Mouse (Mus musculus) neural tube, embryonic 14.5 days (tissue): ENCODE data around the gene Mfsd7a. TPM values are rescaled to one million over a fixed set of nuclear protein-coding genes. Genes with fewer than 3 reads are reported as not detected.

Source experiments
- ATAC-seq: fragments of 200-750 bp; cut with Nextera tagmentation; 2 replicates; pipeline ENCODE4 v1.8.0; 2017; ENCODE audit warnings: low read depth, mild to moderate bottlenecking, moderate TSS enrichment, moderate library complexity
- H3K27ac ChIP-seq: fragments of 300-500 bp; sonication (generic); 2 replicates; pipeline ENCODE4 v1.5.1; 2014; ENCODE audit warnings: low read depth, mild to moderate bottlenecking, control low read depth, low read length, moderate library complexity, mixed read lengths
- H3K27me3 ChIP-seq: fragments of 300-500 bp; sonication (generic); 2 replicates; pipeline ENCODE4 v1.6.1; 2014; ENCODE audit warnings: low read length; ENCODE audit not compliant: control insufficient read depth, insufficient read depth
- H3K36me3 ChIP-seq: fragments of 300-500 bp; sonication (generic); 2 replicates; pipeline ENCODE4 v1.6.1; 2014; ENCODE audit warnings: low read length, mixed read lengths; ENCODE audit not compliant: control insufficient read depth, insufficient read depth
- H3K4me1 ChIP-seq: fragments of 300-500 bp; sonication (generic); 2 replicates; pipeline ENCODE4 v1.6.1; 2014; ENCODE audit warnings: low read length; ENCODE audit not compliant: control insufficient read depth, insufficient read depth
- H3K4me2 ChIP-seq: fragments of 300-500 bp; sonication (generic); 2 replicates; pipeline ENCODE4 v1.6.1; 2014; ENCODE audit warnings: mild to moderate bottlenecking, low read depth, low read length, control low read depth
- H3K4me3 ChIP-seq: fragments of 300-500 bp; sonication (generic); 2 replicates; pipeline ENCODE4 v1.5.1; 2014; ENCODE audit warnings: low read depth, low read length, control low read depth, mixed read lengths
- H3K9ac ChIP-seq: fragments of 300-500 bp; sonication (generic); replicated peaks from 2 replicates; pipeline ENCODE4 v1.6.1; 2014; ENCODE audit warnings: low read depth, mild to moderate bottlenecking, control low read depth, low read length, mixed read lengths
- H3K9me3 ChIP-seq: fragments of 300-500 bp; sonication (generic); 2 replicates; pipeline ENCODE4 v1.6.1; 2016; ENCODE audit warnings: low read length; ENCODE audit not compliant: control insufficient read depth
- WGBS: fragments of 180-500 bp; shearing (Covaris S2); extraction: QIAGEN DNeasy Blood & Tissue Kit; methylation state at CpG from one replicate; pipeline ENCODE4 v1.1.7; 2014; 5-methylcytosine and 5-hydroxymethylcytosine counted together
- polyA plus RNA-seq: library from polyadenylated mRNA; unstranded; fragments of >200 nt; fragmentation: Nextera tagmentation; extraction: Ambion mirVana; gene quantifications from 2 replicates; pipeline ENCODE4 v1.2.1, GENCODE M21; 2014

Mfsd7a gene
- polyA plus RNA-seq, 1 experiment from 2014 or later = not detected

- WGBS = 85% methylated on average over 8 of the region's 8 CpGs
- no peak overlapping the region for H3K9ac ChIP-seq
Measured at GRCm38 (mm10) chr5:108450837-108451540, 2.3 kb upstream of the Mfsd7a start.

GRCm38 (mm10) chr5:108447857-108448256 is 834 bp downstream of the Mfsd7a start:
- WGBS = 80% methylated on average over 7 of the region's 7 CpGs

More at GRCm38 (mm10) chr5:108450837-108451540, 2.3 kb upstream of the Mfsd7a start:
- no peak overlapping the region for H3K4me2 ChIP-seq
- no peak overlapping the region for H3K27ac ChIP-seq
- peaks cover 3% of the 10 kb centered on the region; the same call in 1 of the 2 replicates for H3K27me3 ChIP-seq
- 0 out of 2 replicates have a peak, but pooled peaks cover 3% of the 10 kb centered on the region for H3K4me1 ChIP-seq
- no peaks in the 10 kb centered on the region for H3K36me3 ChIP-seq
- no peak for ATAC-seq
- H3K4me3 ChIP-seq = no peak overlapping the region
- H3K9me3 ChIP-seq = no peaks in the 10 kb centered on the region

GRCm38 (mm10) chr5:108446973-108447372 is 1.7 kb downstream of the Mfsd7a start:
- H3K4me2 ChIP-seq = no peak overlapping the region
- peaks cover 3% of the 10 kb centered on the region; the same call in 1 of the 2 replicates for H3K27me3 ChIP-seq
- H3K27ac ChIP-seq = no peak overlapping the region
- 0 out of 2 replicates have a peak, but pooled peaks cover 3% of the 10 kb centered on the region for H3K4me1 ChIP-seq
- 91% methylated on average over 3 of the region's 3 CpGs for WGBS
- no peak overlapping the region for H3K4me3 ChIP-seq
- no peaks in the 10 kb centered on the region for H3K9me3 ChIP-seq
- ATAC-seq = no peak
- no peak overlapping the region for H3K9ac ChIP-seq
- H3K36me3 ChIP-seq = no peaks in the 10 kb centered on the region

More at GRCm38 (mm10) chr5:108447857-108448256, 834 bp downstream of the Mfsd7a start:
- Histone ChIP-seq H3K27ac (no peak overlapping the region), H3K9ac (no peak overlapping the region), H3K4me3 (no peak overlapping the region), H3K4me2 (no peak overlapping the region), H3K4me1 (0 out of 2 replicates have a peak, but pooled peaks cover 3% of the 10 kb centered on the region), H3K9me3 (no peaks in the 10 kb centered on the region), H3K27me3 (peaks cover 3% of the 10 kb centered on the region; the same call in 1 of the 2 replicates), H3K36me3 (no peaks in the 10 kb centered on the region)
- no peak for ATAC-seq

GRCm38 (mm10) chr5:108436101-108436500 is 12.6 kb downstream of the Mfsd7a start:
- H3K27me3 ChIP-seq = no peaks in the 10 kb centered on the region
- H3K4me2 ChIP-seq = no peak overlapping the region
- no peak overlapping the region for H3K27ac ChIP-seq
- ATAC-seq = no peak
- 0 out of 2 replicates have a peak, but pooled peaks cover 2% of the 10 kb centered on the region for H3K36me3 ChIP-seq
- WGBS = 75% methylated on average over 2 of the region's 2 CpGs
- H3K4me1 ChIP-seq = peaks cover 14% of the 10 kb centered on the region
- H3K9me3 ChIP-seq = no peaks in the 10 kb centered on the region
- H3K9ac ChIP-seq = no peak overlapping the region
- H3K4me3 ChIP-seq = no peak overlapping the region

- WGBS = under 1% methylated on average over 42 of the region's 42 CpGs
- H3K27me3 ChIP-seq = no peaks in the 10 kb centered on the region
- H3K9ac ChIP-seq = peak within 1 kb of the TSS; percentile 70
- ATAC-seq = peak; percentile 90
- H3K9me3 ChIP-seq = no peaks in the 10 kb centered on the region
- 0 out of 2 replicates have a peak, but pooled peaks cover 11% of the 10 kb centered on the region for H3K36me3 ChIP-seq
- peaks cover 14% of the 10 kb centered on the region for H3K4me1 ChIP-seq
- peak within 1 kb of the TSS; percentile 88 for H3K4me2 ChIP-seq
- H3K27ac ChIP-seq = no peak within 1 kb of the TSS
- peak within 1 kb of the TSS; percentile 68 for H3K4me3 ChIP-seq
Measured at GRCm38 (mm10) chr5:108433804-108434587, 14.7 kb downstream of the Mfsd7a start, which contains the start of gene Atp5k. Atp5k (minus strand) TSS chr5:108434448.

GRCm38 (mm10) chr5:108431196-108431595 is 17.5 kb downstream of the Mfsd7a start:
- no peak overlapping the region for H3K4me2 ChIP-seq
- no peaks in the 10 kb centered on the region for H3K9me3 ChIP-seq
- 0 out of 2 replicates have a peak, but pooled peaks cover 11% of the 10 kb centered on the region for H3K36me3 ChIP-seq
- no peak overlapping the region for H3K27ac ChIP-seq
- H3K4me1 ChIP-seq = peaks cover 14% of the 10 kb centered on the region
- no peak for ATAC-seq
- 94% methylated on average over 6 of the region's 6 CpGs for WGBS
- no peak overlapping the region for H3K9ac ChIP-seq
- no peak overlapping the region for H3K4me3 ChIP-seq
- no peaks in the 10 kb centered on the region for H3K27me3 ChIP-seq

GRCm38 (mm10) chr5:108427186-108427585 is 21.5 kb downstream of the Mfsd7a start:
- H3K4me2 ChIP-seq = no peak overlapping the region
- H3K9me3 ChIP-seq = no peaks in the 10 kb centered on the region
- no peak overlapping the region for H3K9ac ChIP-seq
- H3K27me3 ChIP-seq = no peaks in the 10 kb centered on the region
- no peaks in the 10 kb centered on the region for H3K4me1 ChIP-seq
- 75% methylated on average over 1 of the region's 1 CpGs for WGBS
- H3K27ac ChIP-seq = no peak overlapping the region
- 0 out of 2 replicates have a peak, but pooled peaks cover 11% of the 10 kb centered on the region for H3K36me3 ChIP-seq
- ATAC-seq = peak; percentile 54; the same call in 1 of the 2 replicates
- H3K4me3 ChIP-seq = no peak overlapping the region

GRCm38 (mm10) chr5:108423427-108423826 is 25.3 kb downstream of the Mfsd7a start:
- WGBS = 97% methylated on average over 2 of the region's 2 CpGs

More at GRCm38 (mm10) chr5:108423427-108423826, 25.3 kb downstream of the Mfsd7a start:
- Histone ChIP-seq H3K36me3 (no peaks in the 10 kb centered on the region), H3K9me3 (no peaks in the 10 kb centered on the region), H3K4me3 (no peak overlapping the region), H3K27me3 (no peaks in the 10 kb centered on the region), H3K4me2 (no peak overlapping the region), H3K9ac (no peak overlapping the region), H3K27ac (no peak overlapping the region), H3K4me1 (no peaks in the 10 kb centered on the region)
- no peak for ATAC-seq
